Mouse (Mus musculus): ENCODE results near the gene Chd2. TPM values are rescaled to one million over a fixed set of nuclear protein-coding genes. Genes with fewer than 3 reads are reported as not detected.
"Not testable (repeated sequence)": the region's sequence is repeated elsewhere in the genome, so short reads cannot be mapped to it uniquely, and the experiment has no call there.

Chd2 gene
- total RNA-seq, 1 experiment from 2014 or later: 50.0 TPM

DNA sequence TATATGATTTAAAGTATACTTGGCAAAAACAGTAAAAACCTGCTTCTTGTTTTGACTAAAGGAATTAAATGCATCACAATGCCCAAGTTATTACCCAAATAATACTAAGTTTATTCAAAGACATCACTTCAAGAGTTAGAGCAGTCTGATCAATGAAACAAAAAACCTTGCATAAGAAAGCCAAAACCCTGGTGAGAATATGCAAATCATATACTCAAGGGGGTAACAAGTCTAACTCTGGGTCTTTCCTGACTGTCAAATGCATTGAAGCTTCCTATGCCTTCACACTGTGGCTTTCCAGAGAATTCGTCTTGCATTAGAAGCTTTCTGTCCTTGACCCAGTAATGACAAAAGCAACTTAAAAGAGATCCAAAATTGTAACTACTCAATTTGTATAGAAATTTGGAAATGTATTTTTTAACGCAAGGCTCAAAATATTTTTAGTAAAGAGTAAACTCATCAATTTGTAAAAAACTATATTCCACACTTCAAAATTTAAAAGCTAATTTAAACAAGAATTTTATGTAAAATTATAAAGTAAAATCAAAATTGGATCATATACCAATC, 2.4 kb downstream of the Chd2 start:
- DNase-seq: no peak

DNA sequence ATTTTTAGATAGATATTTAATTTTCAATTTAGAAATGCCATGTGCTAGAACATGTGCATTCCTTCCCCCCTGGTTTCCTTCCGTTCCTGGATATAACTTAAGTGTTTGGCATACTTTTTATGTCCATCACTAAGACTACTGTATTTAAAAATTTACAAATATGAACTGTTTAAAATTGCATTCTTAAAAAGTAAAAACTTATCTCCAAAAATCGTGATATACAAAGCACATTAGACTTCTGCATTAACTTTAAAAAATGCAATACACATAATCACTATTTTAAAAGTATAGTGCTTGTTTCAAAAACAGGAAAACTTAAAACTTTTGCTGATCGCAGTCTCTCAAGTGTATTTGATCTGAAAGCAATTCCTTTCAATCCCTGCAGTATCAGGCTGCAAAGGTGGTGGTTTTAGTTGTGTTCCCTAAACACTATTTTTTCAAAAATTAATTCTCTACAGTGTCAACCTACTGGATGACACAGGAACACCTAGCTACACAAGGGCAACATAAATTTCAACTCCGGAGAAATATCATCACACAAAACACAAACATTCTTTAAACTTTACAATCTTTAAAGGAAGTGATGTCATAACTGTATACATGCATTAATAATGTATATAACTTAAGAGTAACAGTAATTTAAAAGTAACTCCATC, 3.1 kb downstream of the Chd2 start:
- DNase-seq: no peak

DNA sequence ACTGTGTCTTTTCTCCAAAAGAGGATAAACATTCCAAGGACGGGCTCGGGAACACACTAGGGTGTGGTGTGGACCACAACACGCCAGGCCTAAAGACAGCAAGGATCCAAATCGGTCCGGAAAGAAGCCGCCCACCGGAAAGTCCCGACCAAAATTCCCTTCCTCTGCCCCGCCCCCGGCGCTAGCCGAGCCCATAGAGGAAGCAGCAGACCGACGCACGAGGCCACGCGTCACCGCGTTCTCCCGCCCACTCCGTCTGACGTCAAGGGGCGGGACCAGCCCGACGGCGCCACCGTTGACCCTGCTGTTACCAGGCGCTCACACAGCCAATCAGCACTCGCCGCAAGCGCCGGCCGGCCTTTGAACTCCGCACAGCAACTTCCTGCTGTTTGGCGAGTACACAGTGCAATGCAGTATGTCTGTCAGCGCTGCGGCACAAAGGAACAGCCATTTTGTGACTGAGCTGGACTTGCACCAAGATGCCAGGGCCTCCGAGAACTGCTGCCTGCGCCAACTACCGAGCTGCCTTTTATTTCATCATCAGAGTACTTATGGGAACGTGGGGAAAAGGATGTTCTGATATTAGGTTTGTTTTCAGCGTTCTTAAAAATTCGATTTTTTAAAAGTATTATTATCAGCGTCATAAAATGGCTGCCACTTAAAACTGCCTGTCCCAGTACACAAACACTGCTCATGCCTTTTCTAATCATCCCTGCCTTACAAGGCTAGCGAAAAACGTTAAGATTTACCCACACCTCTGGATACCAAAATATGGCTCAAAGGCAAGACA, 3.8 kb downstream of the Chd2 start:
- DNase-seq: peak; percentile 100

DNA sequence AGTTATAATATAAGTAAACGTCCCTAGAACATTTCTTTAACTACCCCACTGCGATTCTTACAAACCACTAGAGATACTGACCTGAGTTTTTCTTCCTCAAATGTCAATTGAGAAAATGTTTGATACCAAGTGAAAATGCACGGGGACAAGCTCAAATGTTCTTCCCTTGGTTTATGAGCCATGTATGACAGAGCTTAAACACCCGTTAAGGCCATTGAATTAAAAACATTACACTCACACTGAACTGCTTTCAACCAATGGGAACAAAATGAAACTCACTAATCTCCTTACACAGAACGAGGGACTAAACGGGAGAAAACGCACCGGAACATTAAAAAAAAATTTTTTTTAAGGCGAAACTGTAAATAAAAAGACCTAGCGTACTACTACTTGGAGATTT, 4.4 kb downstream of the Chd2 start:
- no peak for DNase-seq

DNA sequence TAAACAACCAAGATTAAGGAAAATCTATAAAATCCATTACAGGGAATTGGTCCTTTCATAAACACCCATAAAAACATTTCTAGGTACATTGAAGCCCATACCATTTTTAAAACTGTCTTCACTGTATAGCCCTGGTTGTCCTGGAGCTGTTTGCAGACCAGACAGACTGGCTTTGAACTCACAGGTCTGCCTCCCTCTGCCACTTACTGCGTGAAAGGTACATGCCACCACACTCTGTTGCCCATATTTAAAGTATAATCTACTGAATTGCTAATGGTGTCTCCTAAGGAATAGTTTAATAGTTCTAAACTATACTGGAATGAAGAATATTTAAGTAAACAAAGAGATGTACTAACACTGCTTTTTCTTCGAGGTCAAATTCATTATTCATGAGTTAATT, 5.1 kb downstream of the Chd2 start:
- no peak for DNase-seq

DNA sequence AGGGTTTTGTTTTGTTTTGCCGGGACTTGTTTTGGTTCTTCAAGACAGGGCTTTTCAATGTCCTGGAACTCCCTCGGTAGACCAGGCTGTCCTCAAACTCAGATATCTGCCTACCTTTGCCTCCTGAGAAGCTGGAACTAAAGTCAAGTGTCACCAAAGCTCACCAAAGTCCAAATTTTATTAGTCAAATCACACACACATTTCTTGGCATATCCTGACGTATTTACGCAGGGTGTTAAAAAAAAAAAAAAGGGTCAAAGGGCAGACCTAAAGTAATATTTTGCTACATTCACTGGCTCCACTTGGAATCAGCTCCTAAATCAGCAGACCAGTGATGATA, 5.8 kb downstream of the Chd2 start:
- no peak for DNase-seq

DNA sequence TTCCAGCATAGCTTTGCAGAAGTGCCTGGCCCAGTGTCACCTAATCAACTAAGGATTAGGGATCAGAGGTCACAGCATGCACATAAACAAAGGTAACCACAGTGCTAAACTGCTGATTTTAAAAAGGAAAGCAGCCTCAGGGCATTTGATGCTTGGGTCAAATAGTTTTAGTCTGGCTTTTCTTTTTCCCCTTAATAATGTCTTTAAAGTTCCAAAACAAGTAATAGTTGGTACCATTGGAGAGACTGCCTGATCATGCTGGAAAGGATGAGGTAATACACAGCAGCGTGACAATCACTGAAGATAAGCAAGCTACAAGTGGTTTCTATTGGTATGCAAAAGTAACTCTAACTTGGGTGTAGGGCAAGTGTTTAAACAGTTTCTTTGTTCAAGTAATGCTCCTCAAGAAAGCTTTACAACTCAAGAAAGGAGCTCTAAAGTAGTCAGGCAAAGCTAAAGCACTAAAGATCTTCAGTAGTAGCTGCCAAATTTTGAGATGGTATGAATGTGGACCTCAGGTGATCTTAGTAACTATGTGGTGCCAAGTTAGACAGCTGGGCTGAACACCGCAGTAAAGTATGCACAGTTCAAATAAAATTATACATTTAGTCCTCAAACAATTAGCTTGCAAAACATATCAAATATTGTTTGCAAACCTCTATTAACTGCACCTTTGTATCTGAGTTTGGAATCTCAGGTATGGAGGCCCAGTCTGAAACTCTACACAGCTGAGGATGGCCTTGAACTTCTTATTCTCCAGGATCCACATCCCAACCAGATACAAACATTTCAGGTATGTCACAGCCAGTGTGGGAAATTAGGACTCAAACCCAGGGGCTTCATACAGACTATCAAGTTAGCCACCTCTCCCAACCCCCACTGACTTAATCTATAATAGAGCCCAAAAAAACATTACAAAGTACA, 6.4 kb downstream of the Chd2 start:
- no peak for DNase-seq

DNA sequence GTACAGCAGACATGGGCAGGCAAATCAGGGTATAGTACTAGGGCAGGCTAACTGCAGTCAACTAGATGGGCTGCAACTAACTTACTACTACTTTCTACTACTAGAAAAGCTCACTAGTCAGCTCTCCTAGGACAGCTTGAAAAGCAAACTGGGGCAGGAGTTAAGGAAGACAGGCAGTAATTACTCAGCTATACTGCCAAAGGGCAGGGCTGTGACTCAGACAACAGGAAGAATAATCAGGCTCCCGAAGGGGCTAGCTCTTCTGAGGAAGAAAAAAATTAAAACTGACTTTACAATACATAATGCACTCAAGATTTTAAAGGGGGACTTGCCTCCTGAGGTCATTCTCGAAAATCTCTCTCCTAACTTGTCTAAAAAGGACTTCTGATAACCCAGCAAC, 8.2 kb downstream of the Chd2 start:
- no peak for DNase-seq

DNA sequence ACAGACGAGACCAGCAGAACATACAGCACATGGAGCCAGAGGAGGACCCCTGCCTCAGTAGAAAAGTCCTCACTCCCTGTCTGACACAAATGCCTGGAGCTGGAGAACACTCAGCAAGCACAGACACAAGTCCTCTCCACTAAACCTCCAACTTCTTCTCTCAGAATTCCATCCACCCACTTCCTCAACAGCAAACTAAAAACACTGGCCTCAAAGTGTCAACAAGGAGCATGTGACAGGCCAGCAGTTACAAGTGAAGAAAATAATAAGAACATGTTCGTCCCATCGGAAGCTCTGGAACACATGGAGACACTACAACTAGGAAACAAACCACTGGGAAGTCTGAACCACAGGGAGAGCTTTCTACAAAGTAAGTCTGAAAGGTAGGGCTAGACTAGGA, 8.7 kb downstream of the Chd2 start:
- no peak for DNase-seq

DNA sequence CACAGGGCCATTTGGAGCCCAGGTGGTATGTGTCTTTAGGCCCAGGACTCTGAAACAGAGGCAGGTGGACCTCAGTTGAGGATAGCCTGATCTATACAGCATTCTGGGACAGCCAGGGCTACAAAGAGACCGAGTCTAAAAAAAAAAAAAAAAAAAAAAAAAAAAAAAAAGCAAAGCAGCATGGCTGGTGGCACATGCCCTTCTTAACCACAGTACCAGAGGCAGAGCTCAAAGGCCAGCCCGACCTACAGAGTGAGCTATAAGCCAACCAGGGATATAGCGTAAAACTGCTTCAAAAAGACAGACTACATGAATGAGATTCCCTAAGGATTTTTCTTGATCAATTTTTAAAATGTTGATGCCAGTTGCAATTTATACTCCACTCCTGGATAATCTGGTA, 9.5 kb downstream of the Chd2 start:
- DNase-seq: no peak

DNA sequence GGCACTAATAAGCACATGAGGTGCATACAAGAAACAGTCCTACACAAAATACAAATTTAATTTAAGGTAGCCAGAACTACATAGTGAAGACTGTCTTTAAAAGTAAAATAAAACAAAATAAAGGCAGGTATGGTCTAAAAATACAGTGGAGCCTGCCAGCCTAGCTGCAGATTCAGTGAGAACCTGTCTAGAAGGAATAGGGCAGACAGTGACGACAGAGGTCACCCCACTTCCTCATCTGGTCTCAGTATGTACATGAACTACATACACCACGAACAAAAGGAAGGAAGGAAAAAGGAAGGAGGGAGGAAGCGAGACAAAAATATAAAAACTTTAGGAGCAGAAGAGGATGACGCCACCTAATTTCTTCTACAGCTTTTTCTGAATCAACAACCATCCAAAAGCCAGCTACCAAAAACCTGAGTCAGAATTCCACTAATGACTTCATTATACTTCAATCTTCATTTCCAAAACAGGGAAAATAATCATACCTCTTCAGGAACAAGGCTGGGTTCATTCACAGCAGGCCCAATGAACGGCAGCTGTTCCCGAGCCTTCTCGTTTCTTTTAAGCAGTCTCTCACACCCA, 10.0 kb downstream of the Chd2 start:
- DNase-seq: no peak

DNA sequence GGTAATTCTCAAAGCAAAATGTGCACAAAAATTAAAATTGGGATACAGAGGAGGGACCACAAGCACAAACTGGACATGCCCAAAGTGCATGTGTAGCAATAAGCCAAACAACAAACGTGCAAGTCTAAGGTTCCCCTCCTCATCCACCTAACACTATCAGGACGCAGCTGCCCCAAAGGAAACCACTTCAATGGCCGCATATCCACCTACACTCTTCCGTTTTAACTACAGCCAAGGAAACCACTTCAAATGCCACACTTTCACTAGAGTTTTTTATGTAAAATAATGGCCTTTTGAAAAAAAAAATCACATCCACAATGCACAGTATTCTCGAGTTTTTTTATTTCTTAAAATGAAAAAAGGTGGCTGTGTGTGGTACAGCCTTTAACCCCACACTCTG, 10.8 kb downstream of the Chd2 start:
- no peak for DNase-seq

DNA sequence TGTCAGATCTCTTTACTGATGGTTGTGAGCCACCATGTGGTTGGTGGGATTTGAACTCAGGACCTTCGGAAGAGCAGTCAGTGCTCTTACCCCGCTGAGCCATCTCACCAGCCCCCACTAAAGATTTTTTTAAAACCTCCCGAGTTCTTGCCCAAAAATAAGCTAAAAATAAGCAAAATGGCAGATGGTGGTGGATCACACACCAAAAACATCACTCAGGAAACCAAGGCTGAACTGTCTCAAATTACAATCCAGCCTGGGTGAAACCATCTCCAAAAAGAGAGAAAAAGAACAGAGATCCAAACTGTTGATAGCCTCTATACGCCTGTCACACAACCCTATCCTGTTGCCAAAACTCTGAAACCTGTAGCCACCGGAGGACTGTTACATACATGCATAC, 11.5 kb downstream of the Chd2 start:
- DNase-seq: no peak

DNA sequence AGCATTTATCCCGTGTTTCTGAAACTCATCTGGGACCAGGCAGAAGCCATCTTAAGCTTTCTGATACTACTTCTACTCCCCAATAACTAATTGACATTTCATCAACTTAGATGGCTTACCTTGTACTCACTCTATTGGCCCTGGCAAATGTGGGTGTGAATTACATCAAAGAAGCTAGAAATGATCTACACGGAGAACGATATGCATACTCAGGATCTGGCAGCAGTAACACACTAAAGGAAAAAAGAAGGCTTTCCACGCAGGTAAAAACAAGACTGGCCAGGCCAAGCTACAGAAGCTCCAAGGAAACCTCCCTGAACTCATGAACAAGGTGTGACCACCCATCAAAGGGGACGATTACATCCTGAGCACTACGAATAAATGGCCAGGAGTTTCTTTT, 12.4 kb downstream of the Chd2 start:
- no peak for DNase-seq

DNA sequence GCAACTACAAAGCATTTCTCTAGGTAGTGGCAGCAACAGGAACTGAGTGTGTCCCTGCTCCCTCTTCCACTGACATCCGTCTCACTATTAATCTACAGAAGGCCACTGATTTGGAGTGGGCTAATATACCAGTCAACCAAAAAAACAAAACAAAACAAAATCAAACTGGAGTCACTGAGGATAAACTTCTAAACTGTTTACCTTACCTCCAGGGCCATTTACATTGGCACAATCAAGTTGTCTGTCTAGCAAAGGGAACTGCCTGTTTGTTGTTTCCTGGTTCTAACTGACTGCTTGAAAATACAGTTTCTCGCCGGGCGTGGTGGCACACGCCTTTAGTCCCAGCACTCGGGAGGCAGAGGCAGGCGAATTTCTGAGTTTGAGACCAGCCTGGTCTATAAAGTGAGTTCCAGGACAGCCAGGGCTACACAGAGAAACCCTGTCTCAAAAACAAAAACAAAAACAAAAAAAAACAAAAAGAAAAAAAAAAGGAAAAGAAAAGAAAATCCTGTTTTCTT, 13.2 kb downstream of the Chd2 start:
- DNase-seq: not testable (repeated sequence)

DNA sequence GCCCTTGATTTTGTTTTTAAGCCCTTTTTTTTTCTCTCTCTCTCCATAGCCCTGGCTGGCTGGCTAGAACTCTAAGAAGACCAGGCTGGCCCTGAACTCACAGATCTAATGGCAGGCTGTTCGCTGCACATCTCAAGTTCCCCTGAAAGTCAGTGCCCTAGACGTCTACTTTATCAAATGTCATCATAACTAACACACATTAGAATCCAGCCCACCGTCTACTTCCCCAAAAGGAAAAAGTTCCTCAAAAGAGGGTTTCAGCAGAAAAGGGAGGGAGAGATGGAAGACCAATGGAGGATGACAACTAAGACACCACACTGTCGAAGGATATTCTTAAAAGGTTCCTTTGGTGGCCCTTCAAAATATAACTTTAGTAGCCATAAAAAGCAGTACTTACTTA, 14.4 kb downstream of the Chd2 start:
- no peak for DNase-seq

DNA sequence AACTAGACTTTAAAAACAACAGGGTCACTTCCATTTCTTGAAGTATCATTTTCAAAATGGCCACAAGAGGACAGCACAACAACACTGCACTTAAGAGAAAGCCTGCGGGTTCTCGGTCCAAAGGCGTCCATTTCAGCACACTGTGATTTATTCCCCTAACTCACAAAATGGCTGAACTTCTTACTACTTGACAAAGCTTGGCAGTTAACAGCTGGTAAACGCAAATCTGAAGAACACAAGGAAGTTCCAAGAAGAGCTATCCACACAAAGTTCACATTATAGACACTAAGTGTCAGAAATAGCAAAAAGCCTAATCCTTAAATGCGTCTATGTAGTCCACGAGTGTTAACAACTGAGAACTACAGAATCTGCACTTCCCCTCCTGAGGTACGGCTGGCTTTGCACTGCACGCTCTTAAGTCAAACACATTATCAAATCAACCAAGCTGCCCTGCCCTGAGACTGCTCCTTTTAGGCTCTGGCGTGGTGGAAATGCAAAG, 17.1 kb downstream of the Chd2 start:
- no peak for DNase-seq

DNA sequence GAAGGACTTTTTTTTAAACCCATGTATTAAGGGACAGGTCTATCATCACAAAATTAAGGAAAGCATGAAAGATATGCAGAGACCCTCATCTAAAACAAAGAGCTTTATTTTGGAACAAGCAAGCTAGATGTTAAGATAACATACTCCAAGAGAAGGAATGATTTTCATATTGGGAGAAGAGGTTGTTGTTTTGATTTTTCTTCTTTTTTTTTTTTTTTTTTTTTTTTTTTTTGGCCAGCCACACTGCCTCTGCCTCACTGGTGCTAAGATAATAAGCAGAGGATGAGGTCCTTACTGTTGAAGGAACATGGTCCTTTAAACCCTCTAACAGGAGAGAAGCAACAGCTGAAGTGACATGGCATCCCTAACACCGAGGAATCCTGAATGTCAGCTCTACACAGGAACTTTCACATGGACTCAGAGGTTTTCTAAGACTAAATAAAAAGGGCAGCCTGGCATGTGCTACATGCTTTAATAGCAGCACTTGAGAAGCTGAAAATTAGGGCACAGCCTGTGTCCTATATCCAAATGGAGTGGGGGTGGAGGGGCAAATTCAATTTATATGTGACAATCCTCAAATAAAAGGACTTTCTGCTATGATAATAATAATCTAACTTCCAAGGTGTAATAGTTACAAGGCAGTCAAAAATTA, 17.9 kb downstream of the Chd2 start:
- DNase-seq: no peak

DNA sequence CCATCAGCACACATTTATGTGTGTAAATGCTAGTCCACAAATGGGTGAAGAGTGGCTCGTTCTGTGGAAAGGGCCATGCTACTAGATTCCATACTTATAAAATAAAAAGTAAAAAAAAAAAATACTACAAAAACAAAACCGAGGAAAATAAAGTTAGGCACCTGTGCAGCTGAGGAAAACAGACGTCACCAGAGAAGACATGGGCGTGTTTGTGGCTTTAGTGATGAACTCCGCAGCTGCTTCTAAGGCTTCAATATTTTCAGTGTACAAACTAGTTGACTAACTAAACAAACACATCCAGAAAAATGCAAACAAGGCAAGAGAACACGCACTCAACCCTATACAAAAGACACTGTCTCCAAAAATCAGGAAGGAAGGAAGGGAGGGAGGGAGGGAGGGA, 18.4 kb downstream of the Chd2 start:
- no peak for DNase-seq

DNA sequence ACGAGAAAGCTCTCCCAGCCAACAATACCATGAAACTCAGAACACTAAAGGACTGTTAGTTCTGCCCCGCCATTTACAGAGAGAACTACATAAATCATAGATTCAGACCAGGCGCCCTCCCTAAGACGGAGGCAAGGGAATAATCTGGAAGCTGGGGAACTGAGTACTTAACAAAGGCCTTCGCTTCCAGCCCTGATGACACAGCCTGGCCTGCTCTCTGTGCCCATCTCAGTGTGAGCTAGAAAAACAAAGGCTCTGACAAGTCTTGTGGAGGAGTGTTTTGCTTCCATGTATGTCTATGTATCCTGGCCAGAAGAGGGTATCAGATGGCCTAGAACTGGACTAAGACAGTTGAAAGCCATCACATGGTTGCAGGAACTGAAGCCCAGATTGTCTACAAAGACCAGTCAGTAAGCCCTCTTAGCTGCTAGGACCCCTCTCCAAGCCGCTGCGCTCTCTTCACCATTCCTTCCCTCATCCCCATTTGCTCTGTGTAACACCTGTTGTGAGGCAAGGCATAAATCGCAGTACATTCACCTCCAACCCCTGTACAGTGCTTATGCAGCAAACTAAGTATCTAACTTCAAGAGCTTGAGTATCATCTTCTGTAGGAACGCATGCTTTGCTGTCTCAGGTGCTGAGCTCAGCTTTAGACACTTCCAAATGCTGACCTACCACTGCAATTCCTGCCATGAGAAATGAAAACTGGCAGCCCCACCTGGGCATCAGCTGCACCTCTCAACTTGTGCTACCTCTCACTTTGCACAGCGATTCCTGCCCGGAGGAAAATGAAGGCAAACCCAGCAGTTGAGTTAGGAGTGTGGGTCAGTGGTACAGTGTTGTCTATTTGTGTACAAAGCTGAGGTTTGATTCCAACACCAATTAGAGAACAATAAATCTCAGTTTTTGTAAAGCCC, 20.1 kb downstream of the Chd2 start:
- no peak for DNase-seq

Measured in adrenal gland, postnatal 25 days (tissue).